Mouse (Mus musculus) kidney, postnatal 0 days (tissue): ENCODE data around the gene Nln. TPM values are rescaled to one million over a fixed set of nuclear protein-coding genes. Genes with fewer than 3 reads are reported as not detected.

Experiments used
- ATAC-seq: fragments of 200-750 bp; cut with Nextera tagmentation; replicated peaks from 2 replicates; pipeline ENCODE4 v1.8.0; 2017; ENCODE audit warnings: low read depth, moderate number of reproducible peaks, moderate TSS enrichment, moderate library complexity; ENCODE audit not compliant: low FRiP score
- DNase-seq: peaks from one replicate; pipeline ENCODE4 v3.0.0-alpha.2; 2016; ENCODE audit warnings: low spot score
- H3K27ac ChIP-seq: fragments of 300-500 bp; sonication (generic); 2 replicates; pipeline ENCODE4 v1.5.1; 2014; ENCODE audit warnings: mild to moderate bottlenecking
- H3K27me3 ChIP-seq: fragments of 300-500 bp; sonication (generic); 2 replicates; pipeline ENCODE4 v1.6.1; 2014; ENCODE audit warnings: low read length, mixed read lengths; ENCODE audit not compliant: insufficient read depth
- H3K36me3 ChIP-seq: fragments of 300-500 bp; sonication (generic); 2 replicates; pipeline ENCODE4 v1.6.1; 2014; ENCODE audit warnings: low read length, mixed read lengths; ENCODE audit not compliant: insufficient read depth
- H3K4me1 ChIP-seq: fragments of 300-500 bp; sonication (generic); replicated peaks from 2 replicates; pipeline ENCODE4 v1.6.1; 2014; ENCODE audit warnings: antibody characterized with exemption, low read length, mixed read lengths; ENCODE audit not compliant: insufficient read depth
- H3K4me2 ChIP-seq: fragments of 300-500 bp; sonication (generic); 2 replicates; pipeline ENCODE4 v1.6.1; 2014; ENCODE audit warnings: mild to moderate bottlenecking, low read length, moderate library complexity, mixed read lengths
- H3K4me3 ChIP-seq: fragments of 300-500 bp; sonication (generic); replicated peaks from 2 replicates; pipeline ENCODE4 v1.5.1; 2014; ENCODE audit warnings: low read depth, low read length
- H3K9ac ChIP-seq: fragments of 300-500 bp; sonication (generic); 2 replicates; pipeline ENCODE4 v1.6.1; 2014; ENCODE audit warnings: low read depth, low read length
- H3K9me3 ChIP-seq: fragments of 300-500 bp; sonication (generic); replicated peaks from 2 replicates; pipeline ENCODE4 v1.6.1; 2016; ENCODE audit warnings: low read length, inconsistent platforms, mixed read lengths
- CTCF ChIP-seq: IDR thresholded peaks from 2 replicates; pipeline ENCODE4 v1.5.1; 2016; ENCODE audit warnings: antibody characterized with exemption, low read depth, mild to moderate bottlenecking, moderate library complexity
- WGBS: fragments of 180-500 bp; shearing (Covaris S2); extraction: QIAGEN DNeasy Blood & Tissue Kit; methylation state at CpG from one replicate; pipeline ENCODE4 v1.1.7; 2014; 5-methylcytosine and 5-hydroxymethylcytosine counted together
- polyA plus RNA-seq: library from polyadenylated mRNA; unstranded; fragments of >200 nt; fragmentation: Nextera tagmentation; extraction: Ambion mirVana; gene quantifications from 2 replicates; pipeline ENCODE4 v1.2.1, GENCODE M21; 2015

The Nln gene
- polyA plus RNA-seq, 1 experiment from 2014 or later = 13.5 TPM

DNA sequence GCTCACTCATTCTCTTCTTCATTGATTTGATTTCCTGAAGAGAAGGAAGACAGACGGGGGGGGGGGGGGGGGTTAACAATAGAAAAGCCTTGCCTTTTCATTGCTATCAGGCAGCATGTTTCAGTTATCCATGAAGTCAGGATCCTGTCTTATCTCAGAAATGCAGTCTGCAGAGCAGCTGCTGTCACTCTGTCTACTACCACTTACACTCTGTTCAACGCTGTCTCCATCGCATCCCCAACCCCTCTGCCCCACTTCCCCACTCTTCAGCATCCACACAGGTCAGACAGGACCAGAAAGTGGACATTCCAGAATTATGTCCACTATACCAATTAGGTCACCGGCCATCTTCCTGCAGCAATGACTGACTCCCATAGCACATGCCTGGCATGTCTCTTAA, 49.9 kb downstream of the Nln start:
- H3K4me2 ChIP-seq = no peak overlapping the region
- 89% methylated on average over 4 of the region's 4 CpGs for WGBS

DNA sequence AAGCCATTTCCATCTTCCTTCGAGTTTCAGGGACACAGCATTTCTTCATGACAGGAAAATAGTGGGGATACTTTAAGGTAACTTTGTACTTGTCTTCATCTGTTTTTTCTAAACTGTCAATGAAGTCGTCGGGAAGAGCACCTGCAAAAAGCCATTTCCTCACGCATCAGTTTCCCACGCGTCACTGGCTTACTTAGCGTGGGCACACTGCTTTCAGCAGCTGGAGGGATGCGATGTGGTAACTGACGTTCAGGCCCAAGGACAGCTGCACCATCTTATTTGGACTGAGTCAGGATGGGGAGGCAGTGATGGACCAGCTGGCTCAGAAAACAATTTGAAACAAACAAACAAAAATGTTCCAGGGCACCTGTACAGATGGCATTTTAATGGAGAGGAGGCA, 50.7 kb downstream of the Nln start:
- Histone ChIP-seq H3K9me3 (no peaks in the 10 kb centered on the region), H3K27me3 (no peaks in the 10 kb centered on the region), H3K4me3 (no peak overlapping the region), H3K4me2 (no peak overlapping the region), H3K9ac (no peak overlapping the region), H3K27ac (no peak overlapping the region), H3K4me1 (no peaks in the 10 kb centered on the region), H3K36me3 (no peaks in the 10 kb centered on the region)
- WGBS = 89% methylated on average over 9 of the region's 9 CpGs
- ATAC-seq (no peak), DNase-seq (no peak)
- TF ChIP-seq CTCF = no peak

More for the DNA sequence above, 49.9 kb downstream of the Nln start:
- no peaks in the 10 kb centered on the region for H3K36me3 ChIP-seq
- no peaks in the 10 kb centered on the region for H3K27me3 ChIP-seq
- H3K9ac ChIP-seq = no peak overlapping the region
- DNase-seq (no peak), ATAC-seq (no peak)
- no peak for TF ChIP-seq CTCF
- no peaks in the 10 kb centered on the region for H3K9me3 ChIP-seq
- no peak overlapping the region for H3K27ac ChIP-seq
- no peaks in the 10 kb centered on the region for H3K4me1 ChIP-seq
- H3K4me3 ChIP-seq = no peak overlapping the region

DNA sequence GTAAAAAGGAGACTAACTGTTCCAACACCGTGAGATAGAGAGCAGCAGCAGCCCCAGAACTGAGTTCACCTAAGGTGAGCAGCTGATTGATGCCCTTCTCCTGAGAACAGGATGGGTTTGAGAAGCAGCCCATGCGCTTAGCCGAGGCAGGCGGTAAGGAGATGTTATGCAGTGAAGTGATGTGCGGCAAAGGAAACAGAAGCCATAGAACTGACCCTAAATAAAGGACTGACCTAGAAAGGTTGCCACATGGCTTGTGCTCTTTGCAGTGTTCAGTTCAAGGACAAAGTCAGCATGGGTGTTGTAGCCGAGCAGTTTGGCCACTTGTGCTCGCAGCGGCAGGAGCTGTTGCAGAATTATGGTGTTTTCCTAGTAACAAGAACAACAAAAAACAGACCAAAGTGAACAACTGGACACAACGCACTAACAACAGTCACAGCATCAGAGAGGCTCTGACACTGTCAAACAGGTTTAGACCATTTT, 57.1 kb downstream of the Nln start:
- no peak for ATAC-seq
- no peaks in the 10 kb centered on the region for H3K4me1 ChIP-seq
- DNase-seq = no peak
- H3K36me3 ChIP-seq = no peaks in the 10 kb centered on the region
- H3K27ac ChIP-seq = no peak overlapping the region
- no peaks in the 10 kb centered on the region for H3K9me3 ChIP-seq
- H3K9ac ChIP-seq = no peak overlapping the region
- no peak overlapping the region for H3K4me3 ChIP-seq
- H3K4me2 ChIP-seq = no peak overlapping the region
- 62% methylated on average over 9 of the region's 9 CpGs for WGBS
- H3K27me3 ChIP-seq = no peaks in the 10 kb centered on the region
- TF ChIP-seq CTCF = no peak

DNA sequence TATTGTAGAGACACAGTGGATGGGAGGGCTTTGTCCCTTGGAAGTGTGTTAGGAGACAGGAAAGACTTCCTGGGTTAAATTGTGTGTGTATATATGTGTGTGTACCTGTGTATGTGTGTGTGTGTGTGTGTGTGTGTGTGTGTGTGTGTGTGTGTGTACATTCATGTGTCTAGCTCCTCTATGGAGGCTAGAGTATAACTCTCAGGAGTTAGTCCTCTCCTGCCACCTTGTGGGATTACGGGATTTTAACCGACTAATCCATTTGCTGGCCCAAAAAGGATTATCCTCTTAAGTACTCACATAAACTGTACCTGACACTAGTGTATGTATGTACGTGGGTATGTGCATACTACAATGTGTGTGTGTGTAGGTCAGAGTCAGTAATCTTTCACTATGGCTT, 60.6 kb downstream of the Nln start:
- WGBS = 68% methylated on average over 3 of the region's 3 CpGs
- DNase-seq (peak; percentile 81), ATAC-seq (peak; percentile 54; the same call in 1 of the 2 replicates)
- peak; percentile 76 for TF ChIP-seq CTCF
- Histone ChIP-seq H3K36me3 (no peaks in the 10 kb centered on the region), H3K9ac (no peak overlapping the region), H3K4me2 (no peak overlapping the region), H3K27me3 (no peaks in the 10 kb centered on the region), H3K27ac (no peak overlapping the region), H3K9me3 (no peaks in the 10 kb centered on the region), H3K4me3 (no peak overlapping the region), H3K4me1 (no peaks in the 10 kb centered on the region)

DNA sequence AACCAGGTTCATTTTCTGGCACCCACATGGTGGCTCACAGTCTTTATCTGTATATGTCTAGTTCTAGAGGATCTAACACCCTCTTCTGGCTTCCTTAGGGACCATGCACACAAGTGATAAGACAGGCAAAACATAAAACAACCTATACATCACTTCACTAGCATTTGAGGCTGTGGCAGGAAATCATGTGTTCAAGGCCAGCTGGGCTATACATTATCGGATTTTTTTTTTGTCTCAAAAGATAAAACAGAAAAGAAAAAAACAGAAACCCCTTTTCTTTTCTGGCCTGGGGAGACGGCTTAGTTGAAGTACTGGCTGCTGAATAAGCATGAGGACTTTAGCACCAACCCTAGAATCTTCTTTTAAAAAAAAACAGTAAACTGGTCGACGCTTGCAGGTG, 64.3 kb downstream of the Nln start:
- ATAC-seq (no peak), DNase-seq (no peak)
- Histone ChIP-seq H3K27ac (no peak overlapping the region), H3K36me3 (no peaks in the 10 kb centered on the region), H3K4me1 (no peaks in the 10 kb centered on the region), H3K27me3 (no peaks in the 10 kb centered on the region), H3K4me3 (no peak overlapping the region), H3K9ac (no peak overlapping the region), H3K4me2 (no peak overlapping the region), H3K9me3 (no peaks in the 10 kb centered on the region)
- peak; percentile 36; the same call in 1 of the 2 replicates for TF ChIP-seq CTCF
- 80% methylated on average over 4 of the region's 4 CpGs for WGBS

DNA sequence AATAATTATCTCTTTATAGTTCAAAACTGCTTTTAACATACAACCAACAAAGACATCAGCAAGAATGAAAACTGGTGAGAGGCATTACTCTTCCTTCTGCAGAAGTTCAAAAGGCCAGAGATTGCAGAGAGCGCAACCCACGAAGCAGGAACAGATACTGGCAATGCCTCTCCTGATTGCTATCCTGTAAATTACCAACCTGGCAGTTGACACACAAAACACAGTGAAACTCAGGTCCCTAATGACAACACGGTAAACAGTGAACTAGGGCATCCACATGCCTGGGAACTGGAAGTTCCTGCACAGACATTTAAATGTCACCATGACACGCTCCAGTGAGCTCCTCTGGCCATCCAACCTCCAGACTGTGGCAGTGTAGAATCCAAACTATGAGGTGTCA, 65.1 kb downstream of the Nln start:
- H3K27ac ChIP-seq = no peak overlapping the region
- H3K27me3 ChIP-seq = no peaks in the 10 kb centered on the region
- ATAC-seq (no peak), DNase-seq (no peak)
- no peak overlapping the region for H3K9ac ChIP-seq
- no peaks in the 10 kb centered on the region for H3K4me1 ChIP-seq
- no peak overlapping the region for H3K4me3 ChIP-seq
- TF ChIP-seq CTCF = no peak
- H3K9me3 ChIP-seq = no peaks in the 10 kb centered on the region
- H3K36me3 ChIP-seq = no peaks in the 10 kb centered on the region
- no peak overlapping the region for H3K4me2 ChIP-seq
- 73% methylated on average over 4 of the region's 4 CpGs for WGBS

DNA sequence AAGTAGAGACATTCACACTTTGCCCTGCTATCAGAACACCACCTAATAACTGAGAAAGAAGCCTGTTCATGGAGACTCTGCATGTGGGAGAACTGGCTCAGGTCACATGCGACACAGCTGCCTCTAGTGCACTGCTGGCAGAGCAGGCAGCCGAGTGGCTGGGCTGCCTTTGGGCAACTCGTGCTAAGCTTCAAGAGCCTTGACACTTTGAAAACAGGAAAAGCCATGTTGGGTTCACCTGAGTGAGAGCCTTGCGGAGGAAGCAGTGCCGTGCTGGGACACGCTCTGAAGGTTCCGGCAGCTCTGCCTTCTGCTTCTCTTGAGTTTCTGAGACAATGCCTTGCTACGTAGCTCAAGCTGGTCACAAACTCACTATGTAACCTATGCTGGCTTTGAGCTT, 66.7 kb downstream of the Nln start:
- no peak for TF ChIP-seq CTCF
- ATAC-seq (no peak), DNase-seq (no peak)
- Histone ChIP-seq H3K4me1 (peaks cover 11% of the 10 kb centered on the region), H3K27ac (no peak overlapping the region), H3K4me3 (no peak overlapping the region), H3K36me3 (no peaks in the 10 kb centered on the region), H3K4me2 (no peak overlapping the region), H3K27me3 (no peaks in the 10 kb centered on the region), H3K9me3 (no peaks in the 10 kb centered on the region), H3K9ac (no peak overlapping the region)
- WGBS = 67% methylated on average over 8 of the region's 8 CpGs
